Comparison of ENCODE assay signal across 27 mouse cellular contexts in genomic region chr10:96356980-96357624, GRCm38 (mm10).
DNase-seq lines count a peak whose midpoint lies in the region; ATAC-seq and TF ChIP-seq lines count a peak whose summit lies in the region.
"Had no signal": no experiment of that assay in that cellular context is flagged by ENCODE, and none has a peak within 500 bp of the region (broad histone marks: within the 10 kb centered on the region; RNA-seq: fewer than 3 reads in every experiment).

No protein-coding gene starts in this region.

- peak; percentile 21 for DNase-seq in heart, adult 11 months
- no peak for DNase-seq in heart, adult 2 months
- peak; percentile 45 for DNase-seq in CD4-positive, CD25-positive, alpha-beta regulatory T cell, adult 2 months (ENCODE audit: low read depth, low spot score)
- peak; percentile 61 for DNase-seq in naive thymus-derived CD4-positive, alpha-beta T cell, adult 2 months (ENCODE audit: low read depth)
- DNase-seq in liver, postnatal 0 days = no peak
- DNase-seq: adrenal gland, postnatal 10 days; adrenal gland, postnatal 36 days; cerebellum, adult 2 months; cerebellum, adult 9-11 months; cerebellum, postnatal 25 days; gastrocnemius, postnatal 10 days; gastrocnemius, postnatal 36 days; heart, postnatal 10 days; heart, postnatal 36 days had no signal

- ATAC-seq in activated CD4-positive, CD25-positive, alpha-beta regulatory T cell, adult 4 months = peak; percentile 81
- ATAC-seq in erythroblast, adult 5-6 weeks (replicated peaks; ENCODE audit: low FRiP score, poor library complexity, severe bottlenecking) = no peak
- no peak for ATAC-seq in liver, postnatal 0 days
- ATAC-seq: forebrain, embryonic 13.5 days; forebrain, embryonic 16.5 days; hindbrain, embryonic 16.5 days had no signal

- no peak overlapping the region for H3K4me2 ChIP-seq in liver, postnatal 0 days (ENCODE audit: low read depth, low read length)
- H3K4me2 ChIP-seq: embryonic facial prominence, embryonic 12.5 days; embryonic facial prominence, embryonic 15.5 days; forebrain, embryonic 13.5 days; heart, embryonic 12.5 days; heart, embryonic 15.5 days; hindbrain, embryonic 13.5 days had no signal

- no peak for TF ChIP-seq EP300 in heart, adult 2 months (IDR thresholded peaks at IDR 0.05; ENCODE audit: insufficient read depth, low read depth, low read length)
- no peak for TF ChIP-seq EP300 in liver, postnatal 0 days (IDR thresholded peaks at IDR 0.05; ENCODE audit: low read depth)

- no peaks in the 10 kb centered on the region for H3K79me2 ChIP-seq in heart, adult 2 months (replicated peaks; ENCODE audit: control insufficient read depth, insufficient read depth, low read length)

- TF ChIP-seq POLR2A in heart, adult 2 months (IDR thresholded peaks at IDR 0.05; ENCODE audit: insufficient read depth, low read depth, low read length) = no peak

- H3K9me3 ChIP-seq in liver, postnatal 0 days (ENCODE audit: low read length) = no peaks in the 10 kb centered on the region
- H3K9me3 ChIP-seq: embryonic facial prominence, embryonic 12.5 days; embryonic facial prominence, embryonic 15.5 days; forebrain, embryonic 13.5 days; heart, embryonic 12.5 days; heart, embryonic 15.5 days; hindbrain, embryonic 10.5 days had no signal

- H3K27me3 ChIP-seq in heart, adult 2 months (ENCODE audit: control insufficient read depth, insufficient read depth, low read length) = no peaks in the 10 kb centered on the region
- H3K27me3 ChIP-seq in liver, postnatal 0 days (ENCODE audit: insufficient read depth, low read length) = no peaks in the 10 kb centered on the region
- H3K27me3 ChIP-seq: embryonic facial prominence, embryonic 12.5 days; embryonic facial prominence, embryonic 15.5 days; forebrain, embryonic 13.5 days; heart, embryonic 12.5 days; heart, embryonic 15.5 days; hindbrain, embryonic 13.5 days had no signal

- 81% methylated on average over 1 of the region's 1 CpGs for WGBS in heart, adult 2 months
- WGBS in liver, postnatal 0 days (ENCODE audit: insufficient replicate concordance) = 83% methylated on average over 1 of the region's 1 CpGs

- H3K9ac ChIP-seq in heart, adult 2 months (ENCODE audit: low read depth, low read length) = no peak overlapping the region
- H3K9ac ChIP-seq in liver, postnatal 0 days (replicated peaks) = no peak overlapping the region
- H3K9ac ChIP-seq: embryonic facial prominence, embryonic 12.5 days; embryonic facial prominence, embryonic 15.5 days; forebrain, embryonic 13.5 days; heart, embryonic 12.5 days; heart, embryonic 15.5 days; hindbrain, embryonic 13.5 days had no signal

- no peaks in the 10 kb centered on the region for H3K4me1 ChIP-seq in heart, adult 2 months (ENCODE audit: control insufficient read depth, insufficient read depth, low read length)
- peaks cover 1% of the 10 kb centered on the region; the same call in 1 of the 2 replicates for H3K4me1 ChIP-seq in liver, postnatal 0 days (ENCODE audit: insufficient read depth)
- H3K4me1 ChIP-seq: embryonic facial prominence, embryonic 12.5 days; embryonic facial prominence, embryonic 15.5 days; forebrain, embryonic 10.5 days; forebrain, embryonic 13.5 days; heart, embryonic 12.5 days; heart, embryonic 15.5 days; hindbrain, embryonic 10.5 days; hindbrain, embryonic 13.5 days had no signal

- no peaks in the 10 kb centered on the region for H3K36me3 ChIP-seq in heart, adult 2 months (ENCODE audit: control insufficient read depth, insufficient read depth, low read length)
- no peaks in the 10 kb centered on the region for H3K36me3 ChIP-seq in liver, postnatal 0 days (replicated peaks; ENCODE audit: insufficient read depth, low read length)
- H3K36me3 ChIP-seq: embryonic facial prominence, embryonic 12.5 days; embryonic facial prominence, embryonic 15.5 days; forebrain, embryonic 10.5 days; heart, embryonic 12.5 days; heart, embryonic 15.5 days; hindbrain, embryonic 10.5 days; hindbrain, embryonic 13.5 days had no signal

- no peak overlapping the region for H3K4me3 ChIP-seq in heart, adult 2 months
- no peak overlapping the region for H3K4me3 ChIP-seq in liver, postnatal 0 days (ENCODE audit: low read depth, low read length)
- H3K4me3 ChIP-seq: embryonic facial prominence, embryonic 12.5 days; embryonic facial prominence, embryonic 15.5 days; erythroblast, embryonic 14.5 days; forebrain, embryonic 10.5 days; forebrain, embryonic 13.5 days; heart, embryonic 12.5 days; heart, embryonic 15.5 days; hindbrain, embryonic 10.5 days; hindbrain, embryonic 13.5 days had no signal

- intact Hi-C loops in heart, adult 2 months (cut with DNase I) = no loop called here

- no peak for TF ChIP-seq CTCF in heart, adult 2 months (IDR thresholded peaks at IDR 0.05)
- no peak for TF ChIP-seq CTCF in liver, postnatal 0 days (IDR thresholded peaks at IDR 0.05; ENCODE audit: low read depth)

- no peak overlapping the region for H3K27ac ChIP-seq in heart, adult 2 months
- no peak overlapping the region for H3K27ac ChIP-seq in liver, postnatal 0 days (ENCODE audit: low read depth)
- H3K27ac ChIP-seq: embryonic facial prominence, embryonic 12.5 days; embryonic facial prominence, embryonic 15.5 days; forebrain, embryonic 10.5 days; forebrain, embryonic 13.5 days; heart, embryonic 15.5 days; hindbrain, embryonic 10.5 days; hindbrain, embryonic 13.5 days had no signal

Comparison
In these comparisons a context has a peak if more than half of its experiments do, and no peak if none do; other contexts are left out.
1. DNase-seq: peak in heart, adult 11 months (single experiment), CD4-positive, CD25-positive, alpha-beta regulatory T cell, adult 2 months (single experiment) and naive thymus-derived CD4-positive, alpha-beta T cell, adult 2 months (single experiment); none in heart, adult 2 months (0 of 2) and liver, postnatal 0 days (single experiment).